Mouse (Mus musculus) testis, adult 2 months (tissue): ENCODE measurements around the gene Gusb.

Experiments
- CTCF ChIP-seq: fragments of 200-500 bp; IDR thresholded peaks from 2 replicates; pipeline ENCODE4 v1.5.1; 2012; ENCODE audit warnings: low read depth, mild to moderate bottlenecking, inconsistent platforms, low read length, moderate library complexity; ENCODE audit not compliant: control insufficient read depth, insufficient read depth, insufficient replicate concordance
- POLR2A ChIP-seq: fragments of 200-500 bp; IDR thresholded peaks from 2 replicates; pipeline ENCODE4 v1.6.1; 2012; ENCODE audit warnings: low read depth, mild to moderate bottlenecking, inconsistent platforms, low read length, moderate library complexity; ENCODE audit not compliant: control insufficient read depth

DNA sequence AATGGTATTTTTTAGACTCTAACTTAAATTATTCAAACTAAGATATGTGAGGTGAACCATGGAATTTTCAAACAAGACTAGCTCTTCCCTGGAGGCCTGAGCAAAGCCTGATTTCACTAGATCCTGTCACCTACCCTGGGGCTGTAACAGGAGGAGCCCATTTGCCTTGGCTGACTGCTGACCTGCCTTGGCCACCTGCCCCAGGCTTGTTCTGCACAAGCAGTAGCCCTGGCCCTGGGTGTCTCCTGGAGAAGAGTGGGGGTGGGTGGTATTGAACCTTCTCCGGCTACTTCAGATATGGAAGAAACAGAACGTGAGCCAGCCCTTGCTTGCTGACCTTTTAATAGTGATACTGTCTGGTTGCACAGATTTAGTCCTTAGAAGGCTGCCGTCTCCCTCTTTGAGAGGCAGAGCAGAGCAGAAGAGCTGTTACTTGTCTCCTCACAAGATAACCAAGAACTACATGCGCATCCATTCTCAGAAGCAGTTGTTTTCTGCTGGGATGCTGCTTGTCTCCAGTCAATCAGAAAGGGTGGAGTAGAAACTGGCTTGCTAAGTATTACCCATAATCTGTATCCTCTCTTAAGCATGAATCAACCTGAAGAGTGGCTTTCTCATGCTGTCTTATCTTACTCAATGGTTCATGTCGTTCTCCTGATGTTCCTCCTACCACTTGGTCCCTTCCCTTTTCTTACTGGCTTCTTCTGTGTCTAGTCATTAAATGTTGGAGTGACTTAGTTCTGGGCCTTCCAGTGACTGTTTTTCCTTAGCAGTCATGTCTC is 48.2 kb downstream of the Gusb start:
- no peak for TF ChIP-seq POLR2A
- TF ChIP-seq CTCF, result no peak
